Mouse (Mus musculus) left cerebral cortex, adult 9 months (tissue): ENCODE data around the gene Mitd1.

Source experiments
- DNase-seq, 2 experiments: peaks; one replicate each; pipeline ENCODE4 v3.0.0; 2022; ENCODE audit warnings: low spot score in 2 of 2

Gene Mitd1

GRCm38 (mm10) chr1:37867684-37868322 lies 22.4 kb downstream of the Mitd1 start:
- no peak for DNase-seq

- peak in 1 of 2 experiments; percentile 50 for DNase-seq
These were observed 23.2 kb downstream of the Mitd1 start for GRCm38 (mm10) chr1:37867056-37867455.

- DNase-seq: no peak
These were observed 23.9 kb downstream of the Mitd1 start, which contains the start of gene Tsga10 for GRCm38 (mm10) chr1:37866286-37866685. Gene Tsga10, minus strand, starts transcription at chr1:37866429.

- DNase-seq: no peak
These were observed 24.6 kb downstream of the Mitd1 start for GRCm38 (mm10) chr1:37865401-37866215.

GRCm38 (mm10) chr1:37864511-37865400 lies 25.5 kb downstream of the Mitd1 start:
- peak; percentile 99 to 100 for DNase-seq

- DNase-seq: no peak
These were observed 39.5 kb downstream of the Mitd1 start for GRCm38 (mm10) chr1:37850696-37851095.

- DNase-seq: no peak
These were observed 43.3 kb downstream of the Mitd1 start for GRCm38 (mm10) chr1:37846878-37847277.

- no peak for DNase-seq
These were observed 58.5 kb downstream of the Mitd1 start for GRCm38 (mm10) chr1:37831681-37832080.
